Mouse (Mus musculus): ENCODE results near the gene Cpt1a.

Gene Cpt1a

DNA sequence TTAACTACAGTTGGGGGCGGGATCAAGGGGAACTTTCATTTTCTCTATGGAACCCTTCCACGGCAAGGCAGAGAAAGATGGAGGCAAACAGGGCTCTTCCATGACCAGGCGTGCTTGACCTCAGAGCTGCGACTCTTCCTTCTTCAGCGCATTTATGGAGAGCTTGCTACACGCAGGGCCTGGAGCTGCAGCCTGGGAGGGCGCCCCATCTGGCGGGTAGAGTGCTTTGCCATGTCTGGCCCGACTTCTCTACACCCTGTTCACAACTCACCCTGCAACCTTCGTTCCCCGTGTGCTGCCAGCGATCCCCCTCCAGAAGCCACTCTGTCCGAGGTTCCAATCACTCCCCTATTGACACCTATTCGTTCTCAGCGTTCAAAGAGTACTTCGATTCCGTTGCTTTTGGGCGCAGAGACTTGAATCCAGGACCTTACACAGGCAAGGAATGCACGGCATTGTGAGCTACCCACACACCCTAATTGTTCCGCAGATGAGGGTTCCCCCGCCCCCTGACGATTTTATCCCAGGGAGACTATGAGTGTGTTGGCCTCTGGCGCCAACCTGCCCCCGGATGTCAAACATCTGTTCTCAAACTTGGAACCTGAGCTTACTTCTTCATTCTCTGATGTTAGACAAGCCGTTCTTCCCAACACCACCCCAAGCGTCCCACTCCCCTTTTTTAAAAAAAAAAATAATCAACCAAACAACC is at the start of gene Cpt1a:
TSS of gene Cpt1a (plus strand) at position 74 of the 709 bp plus-strand sequence.
- no peak for DNase-seq (ENCODE audit: low spot score)

DNA sequence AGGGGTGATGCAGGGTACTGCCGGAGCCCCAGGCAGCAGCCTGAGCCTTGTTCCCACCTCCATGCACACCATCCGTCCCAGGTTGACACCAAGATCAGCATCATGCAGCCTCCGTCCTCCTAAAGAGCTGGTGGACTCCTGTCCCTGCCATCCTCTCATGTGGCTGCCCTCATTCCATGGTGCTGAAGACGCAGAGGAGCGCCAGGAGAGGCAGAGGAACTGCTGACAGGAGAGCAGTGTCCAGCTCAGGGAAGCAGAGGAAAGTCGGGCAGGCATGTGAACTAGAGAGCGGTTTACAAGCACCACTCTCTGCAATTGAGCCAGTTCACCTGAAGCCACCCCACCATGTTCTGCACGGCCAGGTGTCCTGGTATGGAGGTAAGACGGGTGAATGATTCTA is 48.8 kb upstream of the Cpt1a start:
- no peak for DNase-seq (ENCODE audit: low spot score)

DNA sequence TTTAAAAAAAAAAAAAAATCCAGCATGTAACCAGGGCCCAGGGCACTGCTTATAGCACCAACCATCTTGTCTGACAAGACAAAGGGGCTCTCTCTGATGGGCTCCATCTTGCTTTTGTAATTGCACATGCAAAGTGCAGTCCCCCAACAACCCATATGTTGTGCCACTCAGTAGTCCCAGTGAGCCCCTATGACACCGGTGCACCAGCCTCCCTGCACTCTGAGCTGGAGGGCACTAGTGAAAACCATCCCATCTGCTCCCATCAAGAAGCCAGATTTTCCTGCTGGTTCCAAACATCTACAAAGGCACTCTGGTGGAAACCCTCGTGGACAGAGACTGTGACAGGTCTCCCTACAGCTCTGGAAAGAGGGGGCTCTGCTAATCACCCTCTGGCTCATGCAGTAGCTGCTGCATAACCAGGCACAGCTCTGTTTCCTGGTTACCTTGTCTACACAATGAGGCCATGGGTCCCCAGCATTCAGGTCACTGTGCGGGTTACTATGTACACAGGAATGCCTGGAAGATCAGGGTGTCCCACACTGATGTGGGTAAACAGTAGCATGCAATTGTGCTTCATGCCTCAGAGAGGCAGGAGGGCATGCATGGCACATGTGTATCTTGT is 46.3 kb upstream of the Cpt1a start:
- DNase-seq (ENCODE audit: low spot score): no peak

DNA sequence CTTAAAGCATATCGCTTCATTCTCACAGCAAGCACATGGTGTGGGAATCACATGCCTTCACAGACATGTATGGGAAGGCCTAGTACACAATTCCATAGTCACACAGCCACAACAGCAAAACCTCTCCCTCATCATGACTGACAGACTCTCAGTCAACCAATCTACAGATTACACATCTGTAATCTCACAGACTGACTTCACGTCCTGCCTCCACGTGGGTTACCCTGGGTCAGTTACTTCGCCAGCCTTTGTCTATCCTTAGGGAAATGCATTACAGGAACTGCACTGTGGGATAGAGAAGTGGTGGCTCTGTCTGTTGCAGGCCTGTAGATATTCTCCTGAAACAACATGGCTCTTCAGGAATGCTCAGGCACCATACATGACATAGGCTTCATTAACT is 40.2 kb upstream of the Cpt1a start:
- no peak for DNase-seq (ENCODE audit: low spot score)

DNA sequence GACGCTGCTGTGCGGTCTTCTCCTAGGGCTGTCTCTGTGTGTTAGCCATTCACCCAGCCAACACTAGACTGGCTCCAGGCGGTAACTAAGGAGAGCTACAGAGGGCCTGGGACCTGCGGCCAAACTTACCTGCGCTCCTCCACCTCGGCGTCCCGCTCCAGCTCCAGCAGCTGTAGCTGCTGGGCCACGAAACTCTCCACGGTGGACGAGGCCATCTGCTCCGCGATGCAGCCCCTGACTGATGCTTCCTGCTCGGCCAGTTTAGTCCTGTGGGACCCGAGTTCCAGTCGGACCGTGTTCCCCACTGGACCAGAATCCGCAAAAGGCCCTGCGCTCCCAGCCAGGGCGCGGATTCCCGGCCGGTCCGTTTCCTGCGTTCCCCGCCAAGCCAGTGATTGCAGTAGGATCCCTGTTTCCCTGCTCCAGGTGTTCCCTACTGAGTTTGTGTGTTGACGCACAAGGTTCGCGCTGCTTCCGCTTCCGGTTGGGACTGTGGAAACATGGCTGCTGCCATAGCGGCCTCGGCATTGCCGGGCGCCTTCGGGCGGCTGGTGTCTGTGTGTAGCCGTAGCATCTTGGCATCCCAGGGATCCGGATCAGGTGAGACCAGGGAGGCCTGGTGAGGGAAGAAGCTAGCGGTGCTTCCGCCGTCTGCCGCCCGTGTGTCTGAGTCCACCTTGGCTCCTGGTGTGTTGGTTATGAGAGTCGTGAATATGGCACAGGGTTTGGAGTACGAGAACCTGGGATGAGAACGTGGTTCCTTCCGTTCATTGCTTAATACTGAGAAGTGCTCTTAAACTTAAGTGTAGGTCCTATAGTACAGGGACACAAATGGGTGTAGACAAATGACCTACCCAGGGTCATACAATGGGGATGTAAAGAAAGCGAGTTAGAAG is 39.3 kb upstream of the Cpt1a start, which contains the start of the genes Mrpl21 and Ighmbp2:
TSS of gene Mrpl21 (plus strand) at position 330 of the 896 bp plus-strand sequence.
TSS of gene Ighmbp2 (minus strand) at position 446 of the 896 bp plus-strand sequence.
- peak; percentile 83 for DNase-seq (ENCODE audit: low spot score)

DNA sequence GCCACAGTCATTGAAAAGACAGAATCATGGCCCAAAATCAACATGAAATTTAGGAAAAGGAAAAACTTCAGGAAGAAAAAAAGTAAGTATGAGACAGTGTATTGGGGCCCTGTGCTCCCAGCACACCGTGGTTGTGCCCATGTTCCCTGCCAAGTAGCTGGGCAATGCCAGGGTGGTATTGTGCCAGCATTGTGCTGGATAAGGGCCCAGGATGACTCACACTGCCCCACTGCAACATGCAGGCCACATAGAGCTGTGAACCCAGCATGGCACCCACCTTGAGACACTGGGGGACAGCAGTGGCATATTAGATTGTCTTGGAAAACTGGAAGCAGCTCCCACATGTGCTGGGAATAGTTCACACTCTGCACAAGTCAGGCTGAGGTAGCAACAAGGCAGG is 33.1 kb upstream of the Cpt1a start:
- DNase-seq (ENCODE audit: low spot score): no peak

DNA sequence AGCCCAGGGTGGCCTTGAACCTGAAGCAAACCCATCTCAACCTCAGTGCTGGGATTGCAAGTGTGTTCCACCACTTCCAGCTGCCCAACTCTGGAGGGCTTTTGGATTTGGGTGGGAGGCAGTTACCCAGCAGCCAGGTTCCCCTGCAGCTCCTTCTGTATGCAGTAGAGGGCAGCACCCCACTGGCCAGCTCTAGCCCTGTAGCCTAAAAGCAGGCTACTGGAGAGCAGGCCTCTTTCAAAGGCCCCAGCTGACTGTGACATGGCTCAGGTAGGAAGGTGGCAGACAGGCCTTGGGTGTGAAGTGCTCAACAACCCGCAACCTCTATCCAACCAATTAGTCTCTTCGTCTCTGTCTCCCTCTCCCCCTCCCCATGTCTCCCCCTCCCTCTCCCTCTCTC is 30.1 kb upstream of the Cpt1a start:
- no peak for DNase-seq (ENCODE audit: low spot score)

DNA sequence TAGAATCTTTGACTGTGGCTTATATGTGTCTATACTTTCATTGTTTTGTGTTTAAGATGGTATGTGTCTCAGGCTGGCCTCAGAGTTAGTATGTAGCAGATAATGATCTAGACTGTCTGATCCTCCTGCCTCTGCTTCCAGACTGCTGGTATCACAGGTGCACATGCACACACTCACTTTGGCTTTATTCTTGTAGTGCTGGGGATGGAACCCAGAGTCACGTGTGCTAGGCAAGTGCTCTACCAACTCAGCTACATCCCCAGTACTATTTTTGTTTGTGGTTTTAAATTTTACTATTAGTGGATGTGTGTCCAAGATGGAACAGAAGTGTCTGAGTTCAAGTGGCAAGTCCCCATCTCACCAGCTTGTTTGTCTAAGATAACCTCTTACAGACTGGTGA is 29.1 kb upstream of the Cpt1a start:
- DNase-seq (ENCODE audit: low spot score): no peak

DNA sequence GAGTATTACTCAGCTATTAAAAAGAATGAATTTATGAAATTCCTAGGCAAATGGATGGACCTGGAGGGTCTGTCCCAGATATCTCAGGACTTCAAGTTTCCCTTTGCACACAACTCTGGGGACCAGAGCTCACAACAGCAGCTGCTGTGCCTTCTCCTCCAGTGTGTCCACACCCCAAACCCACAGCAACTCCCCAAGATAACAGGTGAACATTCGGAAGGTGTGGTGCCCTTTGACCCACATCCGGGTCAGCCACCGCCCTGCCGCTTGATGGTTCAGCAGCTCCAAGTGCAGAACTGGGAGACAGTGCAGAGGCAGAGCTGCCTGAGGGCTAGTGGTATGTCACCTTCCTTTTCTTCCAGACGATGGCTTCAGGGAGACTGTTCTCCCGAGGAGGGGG is 26.9 kb upstream of the Cpt1a start:
- no peak for DNase-seq (ENCODE audit: low spot score)

DNA sequence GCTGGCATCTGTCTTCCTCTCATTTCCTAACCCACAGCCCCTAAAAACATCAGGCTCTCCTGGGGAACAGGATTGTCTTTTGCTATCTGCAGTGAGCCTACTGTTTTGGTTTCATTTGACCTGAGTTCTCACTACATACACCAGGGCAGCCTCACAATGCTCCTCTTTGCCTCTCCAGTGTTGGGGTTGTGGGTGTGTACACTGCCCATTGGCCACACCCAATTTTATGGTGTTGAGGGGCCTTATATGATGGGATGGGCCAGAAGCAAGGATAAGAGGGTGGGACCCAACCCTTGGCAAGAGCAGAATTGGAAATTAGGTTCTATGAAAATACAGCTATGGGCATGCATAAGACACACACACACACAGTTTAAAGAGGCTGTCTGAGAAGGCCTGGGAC is 25.1 kb upstream of the Cpt1a start:
- DNase-seq (ENCODE audit: low spot score): no peak

DNA sequence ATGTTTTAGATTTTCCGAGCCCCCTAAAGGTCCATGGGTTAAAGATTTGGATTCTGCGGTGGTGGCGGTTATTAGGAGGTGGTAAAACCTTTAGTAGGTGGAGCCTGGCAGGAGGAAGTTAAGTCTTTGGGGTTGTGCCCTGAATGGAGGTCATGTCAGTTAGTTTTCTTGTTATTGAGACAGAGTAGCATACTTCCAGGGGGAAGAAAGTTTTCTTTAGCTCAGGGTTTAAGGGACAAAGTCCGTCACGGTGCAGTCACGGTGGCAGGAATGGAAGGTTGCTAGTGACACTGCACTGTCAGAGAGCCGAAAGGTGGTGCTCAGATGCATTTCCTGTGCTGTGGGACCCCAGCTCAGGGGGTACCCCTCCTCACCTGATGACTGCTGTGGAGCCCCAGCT is 24.4 kb upstream of the Cpt1a start:
- no peak for DNase-seq (ENCODE audit: low spot score)

DNA sequence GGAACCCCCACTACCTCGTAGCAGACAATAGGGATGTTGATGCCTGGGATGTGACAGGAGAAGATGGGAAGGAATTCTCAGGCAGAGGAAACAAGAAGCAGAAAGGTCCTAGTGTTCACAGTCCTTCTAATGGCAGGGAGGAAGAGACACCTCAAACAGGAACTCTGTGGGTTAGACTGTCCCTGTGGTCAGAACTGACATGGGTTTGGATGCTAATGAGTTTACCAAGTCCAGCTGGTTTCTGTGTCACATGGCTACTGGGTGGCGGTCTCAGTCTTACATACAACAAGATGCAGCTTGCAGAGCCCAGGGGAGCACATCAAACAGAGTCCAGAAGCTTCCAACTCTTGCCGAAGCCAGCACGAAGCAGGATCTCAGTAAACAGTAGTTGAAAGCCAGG is 18.1 kb upstream of the Cpt1a start:
- no peak for DNase-seq (ENCODE audit: low spot score)

DNA sequence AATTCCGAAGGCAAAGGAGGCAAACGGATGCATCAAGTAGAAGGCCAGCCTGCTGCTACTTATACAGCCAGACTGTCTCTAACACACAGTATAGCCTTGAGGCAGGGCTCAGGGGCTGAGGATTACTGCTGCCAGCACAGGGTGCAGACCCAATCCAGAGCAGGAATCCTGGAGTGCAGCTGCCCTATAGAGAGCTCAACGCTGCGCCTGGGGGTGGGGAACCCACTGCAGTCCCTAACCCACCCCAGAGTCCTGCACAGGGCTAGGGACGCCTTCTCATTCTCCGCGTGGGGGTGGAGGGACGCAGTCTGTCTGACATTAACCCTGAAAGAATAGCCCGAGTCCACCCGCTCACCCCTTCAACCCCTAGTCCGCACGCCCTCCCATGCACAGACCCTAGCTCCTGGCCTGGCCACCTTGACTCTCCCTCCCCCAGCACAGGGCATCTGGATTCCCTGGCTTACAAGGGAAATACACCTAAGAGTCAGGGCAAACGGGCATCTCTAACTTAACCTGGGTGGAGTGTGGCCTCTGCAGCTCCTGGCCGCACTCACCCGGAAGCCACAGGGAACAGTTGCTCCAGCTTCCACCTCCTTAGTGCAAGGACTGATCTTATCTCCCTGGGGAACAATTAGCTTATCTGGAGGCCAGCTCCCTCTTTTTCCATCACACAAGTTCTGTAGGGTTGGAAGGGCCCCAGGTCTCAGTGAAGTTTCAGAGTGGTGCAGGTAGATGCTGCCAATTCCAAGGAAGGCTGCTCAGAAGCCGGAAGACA is 14.8 kb upstream of the Cpt1a start:
- DNase-seq (ENCODE audit: low spot score): no peak

DNA sequence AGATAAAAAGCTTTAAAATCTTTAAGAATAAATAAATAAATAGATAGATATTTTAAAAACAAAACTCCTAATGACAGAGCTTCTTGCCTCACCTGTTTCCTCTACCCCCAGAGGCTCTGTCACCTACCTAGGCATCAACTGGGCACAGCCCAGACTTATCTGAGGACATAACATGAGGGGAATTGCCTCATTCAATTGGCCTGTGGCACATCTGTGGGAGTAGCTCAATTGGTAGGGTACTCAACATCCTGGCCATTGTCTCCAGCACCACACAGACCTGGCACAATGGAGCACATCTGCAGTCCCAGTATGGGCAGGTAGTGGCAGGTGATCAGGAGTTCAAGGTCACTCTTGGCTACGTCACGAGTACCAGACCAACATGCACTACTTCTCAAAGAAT is 2.8 kb upstream of the Cpt1a start:
- DNase-seq (ENCODE audit: low spot score): no peak

DNA sequence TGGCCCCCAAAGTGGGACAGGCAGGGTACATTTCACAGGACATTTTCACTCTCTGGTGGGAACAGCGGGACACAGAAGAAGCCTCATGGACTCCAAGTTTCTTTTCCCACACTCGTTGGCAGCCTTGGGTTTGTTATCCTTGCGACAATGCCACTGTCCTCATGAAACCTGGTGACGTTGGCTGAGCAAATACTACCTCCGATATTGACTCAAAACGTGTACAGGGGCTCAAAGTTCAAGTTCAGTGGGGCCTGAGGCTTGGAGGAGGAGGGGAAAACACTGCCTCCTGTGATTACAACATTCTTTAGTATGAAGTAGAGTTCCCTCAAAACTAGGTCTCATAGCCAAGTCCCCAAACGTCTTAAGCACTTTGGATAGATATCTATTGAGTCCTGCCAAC is 2.0 kb upstream of the Cpt1a start:
- DNase-seq (ENCODE audit: low spot score): no peak

DNA sequence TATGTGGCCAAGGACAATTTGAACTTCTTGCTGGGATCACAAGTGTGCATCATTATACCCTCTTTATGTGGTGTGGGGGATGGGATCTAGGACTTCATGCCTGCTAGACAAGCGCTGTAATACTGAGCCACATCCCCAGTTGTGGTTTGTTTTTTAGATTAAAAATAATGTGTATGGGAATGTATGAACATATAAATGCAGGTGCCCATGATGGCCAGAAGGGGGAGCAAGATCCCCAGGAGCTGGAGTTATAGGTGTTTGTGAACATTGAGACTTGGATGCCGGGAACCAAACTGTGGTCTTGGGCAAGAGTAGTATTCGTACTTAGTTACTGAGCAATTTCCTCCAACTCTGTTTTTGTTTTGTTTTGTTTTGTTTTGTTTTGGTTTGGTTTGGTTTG is 1.3 kb upstream of the Cpt1a start:
- DNase-seq (ENCODE audit: low spot score): no peak

DNA sequence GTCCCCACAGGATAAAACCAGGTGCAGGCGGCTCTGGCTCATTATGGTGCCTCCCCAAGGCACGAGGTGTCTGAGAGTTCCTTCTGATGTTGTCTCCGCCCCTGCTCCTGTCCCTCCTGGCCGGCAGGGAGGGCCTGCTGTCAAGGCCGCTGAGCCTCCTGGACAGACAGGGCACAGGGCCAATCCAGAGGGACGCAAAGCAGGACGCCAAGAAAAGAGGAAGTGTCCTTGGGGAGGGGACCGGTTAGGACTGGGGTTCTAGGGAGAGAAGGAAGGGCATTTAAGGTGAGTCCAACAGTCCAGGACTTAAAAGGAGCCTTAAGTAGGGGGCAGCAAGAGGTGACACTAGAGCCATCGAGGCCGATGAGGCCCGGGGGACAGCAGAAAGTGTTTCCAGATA is 517 bp upstream of the Cpt1a start:
- no peak for DNase-seq (ENCODE audit: low spot score)

DNA sequence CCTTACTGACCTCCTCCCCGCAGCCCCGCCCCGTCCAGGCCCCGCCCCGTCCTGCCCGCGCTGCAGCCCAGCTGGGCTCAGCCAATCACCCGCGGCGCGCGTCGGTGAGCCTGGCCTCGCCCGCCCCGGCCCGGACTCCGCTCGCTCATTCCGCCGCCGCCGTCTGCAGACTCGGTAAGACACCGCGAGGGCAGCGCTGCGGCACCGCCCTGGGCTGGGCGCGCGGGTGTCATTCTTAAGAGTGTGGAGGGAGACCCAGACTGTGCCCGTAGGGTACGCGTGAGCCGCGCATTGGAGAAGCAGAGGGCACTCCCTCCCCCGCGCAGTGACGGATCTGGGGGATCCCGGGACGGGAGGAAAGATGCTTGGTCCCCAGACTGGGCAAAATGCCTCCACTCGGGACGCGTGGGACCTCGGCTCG is 1.1 kb downstream of the Cpt1a start:
- DNase-seq (ENCODE audit: low spot score): no peak

DNA sequence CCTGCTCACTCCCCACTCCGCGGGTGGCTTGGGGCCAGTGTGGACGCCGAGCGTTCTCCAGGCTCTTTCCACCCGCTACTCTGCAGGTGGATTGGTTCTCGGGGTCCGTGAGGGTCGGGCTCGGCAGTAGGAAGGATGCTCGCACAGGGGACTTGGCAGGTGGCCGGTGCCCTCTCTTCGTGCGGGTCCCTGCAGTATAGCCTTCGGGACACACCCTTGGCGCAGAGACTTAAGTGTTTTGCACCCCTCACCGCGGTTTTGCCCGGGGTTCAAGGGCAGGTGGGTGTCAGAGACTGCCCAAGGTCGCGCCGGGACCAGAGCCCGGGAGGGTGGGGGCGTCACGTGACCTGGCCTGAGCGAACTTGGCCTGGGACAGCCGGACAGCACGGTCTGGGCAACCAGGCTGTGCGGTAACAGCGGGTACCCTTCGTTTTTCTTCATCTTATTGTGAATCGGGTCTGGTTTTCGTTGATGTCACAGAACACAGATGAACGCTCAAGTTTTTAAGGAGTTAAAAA is 1.7 kb downstream of the Cpt1a start:
- DNase-seq (ENCODE audit: low spot score): no peak

DNA sequence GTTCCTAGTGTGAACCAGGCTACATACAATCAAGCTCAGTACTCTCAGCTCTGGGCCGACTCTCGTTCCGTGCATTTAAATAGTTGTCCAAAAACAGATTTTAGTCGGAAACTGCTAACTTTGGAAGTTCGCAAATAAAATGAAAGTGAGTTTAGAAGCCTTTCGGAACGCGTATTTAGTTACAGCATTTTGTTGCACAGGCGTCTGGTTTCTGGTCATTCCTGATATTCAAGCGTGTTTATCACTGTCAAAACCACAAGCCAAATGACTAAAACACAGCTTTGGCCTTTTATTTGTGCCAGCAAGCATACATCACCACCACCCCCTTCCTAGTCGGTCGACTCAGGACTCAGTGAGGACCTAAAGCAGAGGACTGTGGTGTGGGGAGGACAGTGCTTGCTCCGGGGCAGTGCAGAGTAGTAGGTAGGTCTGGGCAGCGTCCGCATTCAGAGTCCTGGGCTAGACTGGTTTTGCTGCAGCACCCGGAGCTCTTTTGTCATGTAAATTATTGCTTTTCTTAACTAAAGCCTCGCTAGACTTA is 2.2 kb downstream of the Cpt1a start:
- no peak for DNase-seq (ENCODE audit: low spot score)

DNA sequence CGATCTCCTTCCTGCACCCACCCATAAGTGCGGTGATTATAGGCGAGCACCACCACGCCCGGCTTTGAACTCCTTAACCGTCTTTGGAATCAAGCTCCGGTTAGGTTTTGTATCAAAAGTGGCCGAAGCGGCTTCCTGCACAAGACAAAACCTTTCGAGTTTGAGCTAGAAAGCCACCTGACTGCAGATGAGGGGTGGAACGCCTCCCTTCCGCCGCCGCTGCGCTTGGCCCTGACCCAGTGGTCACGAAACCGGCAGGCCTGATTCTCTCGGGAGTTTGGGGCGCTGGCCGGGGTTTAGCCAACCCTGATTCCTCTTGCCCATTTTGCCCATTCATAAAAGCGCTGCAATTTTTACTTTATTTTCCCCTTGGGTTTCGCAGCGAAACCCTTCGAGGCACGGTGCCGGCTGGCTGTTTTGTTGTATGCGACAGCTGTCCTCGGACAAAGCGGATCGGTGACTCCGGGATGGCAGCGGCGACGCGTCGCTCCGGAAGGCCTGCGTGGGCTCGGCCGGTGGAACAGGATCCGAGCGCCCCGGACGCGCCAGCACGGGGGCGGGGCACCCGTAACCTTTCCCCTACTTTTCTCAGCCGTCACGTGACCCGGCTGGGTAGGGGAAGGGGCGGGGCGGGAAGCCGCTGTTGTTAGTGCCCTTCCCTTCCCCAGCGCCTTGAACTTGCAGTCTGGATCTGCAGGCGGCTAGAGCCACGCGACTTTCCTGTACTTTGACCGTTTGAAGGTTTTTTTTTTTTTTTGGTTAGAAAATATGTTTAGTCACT is 3.0 kb downstream of the Cpt1a start:
- DNase-seq (ENCODE audit: low spot score): no peak

Data from left cerebral cortex, adult 11 months (tissue).